Mouse (Mus musculus) MEL (cell line): ENCODE data around the gene C1s2. TPM values are rescaled to one million over a fixed set of nuclear protein-coding genes. Genes with fewer than 3 reads are reported as not detected.

ENCODE experiments used
- DNase-seq: peaks from one replicate; pipeline ENCODE4 v3.0.0; 2011; ENCODE audit warnings: low read depth, low spot score
- H3K27ac ChIP-seq: 2 replicates; pipeline ENCODE4 v1.5.1; 2012; ENCODE audit warnings: low read depth, mild to moderate bottlenecking, control low read depth, low read length, moderate library complexity; ENCODE audit not compliant: control insufficient read depth
- H3K27me3 ChIP-seq, 2 experiments: fragments of 150-350 bp in 1 of 2; sonication (generic) in 1 of 2; 2 replicates each; pipeline ENCODE4 v1.6.1; 2012; ENCODE audit warnings: low read length in 2 of 2, mild to moderate bottlenecking in 2 of 2, improper control_type of control experiment in 1 of 2, moderate library complexity in 1 of 2; ENCODE audit not compliant: insufficient read depth in 2 of 2, control insufficient read depth in 1 of 2
- H3K36me3 ChIP-seq, 2 experiments: 2 replicates each; pipeline ENCODE4 v1.6.1; 2012 to 2014; ENCODE audit warnings: low read length in 2 of 2, improper control_type of control experiment in 1 of 2, inconsistent platforms in 1 of 2, mild to moderate bottlenecking in 1 of 2; ENCODE audit not compliant: insufficient read depth in 2 of 2, control insufficient read depth in 1 of 2
- H3K4me1 ChIP-seq, 2 experiments: fragments of 150-350 bp in 1 of 2; sonication (generic) in 1 of 2; 2 replicates each; pipeline ENCODE4 v1.6.1; 2012; ENCODE audit warnings: low read length in 2 of 2, improper control_type of control experiment in 1 of 2, mild to moderate bottlenecking in 1 of 2; ENCODE audit not compliant: insufficient read depth in 2 of 2, control insufficient read depth in 1 of 2
- H3K4me3 ChIP-seq, 2 experiments: fragments of 150-350 bp in 1 of 2; sonication (generic) in 1 of 2; 2 replicates each; pipeline ENCODE4 v1.5.1; 2012; ENCODE audit warnings: low read depth in 2 of 2, low read length in 2 of 2, mild to moderate bottlenecking in 2 of 2, moderate library complexity in 2 of 2, control low read depth in 1 of 2, improper control_type of control experiment in 1 of 2; ENCODE audit not compliant: control insufficient read depth in 1 of 2, insufficient read depth in 1 of 2
- H3K79me2 ChIP-seq: 2 replicates; pipeline ENCODE4 v1.6.1; 2012; ENCODE audit warnings: mild to moderate bottlenecking, low read length, moderate library complexity; ENCODE audit not compliant: control insufficient read depth, poor library complexity, insufficient read depth
- H3K9ac ChIP-seq: 2 replicates; pipeline ENCODE4 v1.6.1; 2012; ENCODE audit warnings: low read depth, mild to moderate bottlenecking, control low read depth, low read length, moderate library complexity; ENCODE audit not compliant: control insufficient read depth, poor library complexity, severe bottlenecking
- H3K9me3 ChIP-seq: fragments of 150-350 bp; sonication (generic); replicated peaks from 2 replicates; pipeline ENCODE4 v1.6.1; 2012; ENCODE audit warnings: mild to moderate bottlenecking, low read length, improper control_type of control experiment, moderate library complexity; ENCODE audit not compliant: insufficient read depth
- E2F4 ChIP-seq: IDR thresholded peaks from 2 replicates; pipeline ENCODE4 v1.6.1; 2011; ENCODE audit warnings: low read depth, low read length, improper control_type of control experiment, borderline replicate concordance
- ELF1 ChIP-seq: IDR thresholded peaks from 2 replicates; pipeline ENCODE4 v1.6.1; 2014; ENCODE audit warnings: low read depth, mild to moderate bottlenecking, inconsistent platforms, low read length, improper control_type of control experiment, moderate library complexity
- GABPA ChIP-seq: IDR thresholded peaks from 2 replicates; pipeline ENCODE4 v1.6.1; 2012; ENCODE audit warnings: low read depth, mild to moderate bottlenecking, inconsistent platforms, low read length, improper control_type of control experiment, moderate library complexity
- GATA1 ChIP-seq: IDR thresholded peaks from 2 replicates; pipeline ENCODE4 v1.6.1; 2011; ENCODE audit warnings: low read depth, low read length, improper control_type of control experiment
- HCFC1 ChIP-seq: IDR thresholded peaks from 2 replicates; pipeline ENCODE4 v1.6.1; 2012; ENCODE audit warnings: low read depth, mild to moderate bottlenecking, inconsistent platforms, low read length, improper control_type of control experiment, moderate library complexity
- KAT2A ChIP-seq: conservative IDR thresholded peaks from 2 replicates; pipeline ENCODE4 v1.6.1; 2012; ENCODE audit warnings: low read depth, low read length, improper control_type of control experiment, inconsistent platforms
- MAFK ChIP-seq: IDR thresholded peaks from 2 replicates; pipeline ENCODE4 v1.6.1; 2011; ENCODE audit warnings: low read depth, mild to moderate bottlenecking, low read length, improper control_type of control experiment, borderline replicate concordance
- MAX ChIP-seq: IDR thresholded peaks from 2 replicates; pipeline ENCODE4 v1.6.1; 2011; ENCODE audit warnings: low read length, improper control_type of control experiment
- MAZ ChIP-seq: IDR thresholded peaks from 2 replicates; pipeline ENCODE4 v1.6.1; 2012; ENCODE audit warnings: low read depth, mild to moderate bottlenecking, inconsistent platforms, low read length, improper control_type of control experiment
- MEF2A ChIP-seq: IDR thresholded peaks from 2 replicates; pipeline ENCODE4 v1.6.1; 2014; ENCODE audit warnings: low read depth, mild to moderate bottlenecking, inconsistent platforms, low read length, improper control_type of control experiment; ENCODE audit not compliant: poor library complexity, insufficient replicate concordance, severe bottlenecking; ENCODE audit errors: extremely low read depth
- MYB ChIP-seq: IDR thresholded peaks from 2 replicates; pipeline ENCODE4 v1.6.1; 2011; ENCODE audit warnings: mild to moderate bottlenecking, low read depth, low read length, improper control_type of control experiment
- MYC ChIP-seq: IDR thresholded peaks from 2 replicates; pipeline ENCODE4 v1.6.1; 2011; ENCODE audit warnings: low read depth, mild to moderate bottlenecking, low read length, improper control_type of control experiment, moderate library complexity
- NELFE ChIP-seq: IDR thresholded peaks from 2 replicates; pipeline ENCODE4 v1.6.1; 2011; ENCODE audit warnings: low read depth, low read length, improper control_type of control experiment
- POLR2A ChIP-seq, 2 experiments: IDR thresholded peaks; 2 replicates each; pipeline ENCODE4 v1.6.1; 2011 to 2012; ENCODE audit warnings: low read length in 2 of 2, mild to moderate bottlenecking in 2 of 2, control low read depth in 1 of 2, improper control_type of control experiment in 1 of 2, low read depth in 1 of 2, moderate library complexity in 1 of 2; ENCODE audit not compliant: control insufficient read depth in 1 of 2, insufficient read depth in 1 of 2, poor library complexity in 1 of 2
- POLR2AphosphoS2 ChIP-seq: IDR thresholded peaks from 2 replicates; pipeline ENCODE4 v1.6.1; 2011; ENCODE audit warnings: low read length, improper control_type of control experiment
- POLR2AphosphoS5 ChIP-seq: IDR thresholded peaks from 2 replicates; pipeline ENCODE4 v1.6.1; 2012; ENCODE audit warnings: low read depth, borderline replicate concordance, mild to moderate bottlenecking, inconsistent platforms, low read length, moderate library complexity, mixed read lengths
- RAD21 ChIP-seq: IDR thresholded peaks from 2 replicates; pipeline ENCODE4 v1.6.1; 2011; ENCODE audit warnings: mild to moderate bottlenecking, low read depth, low read length, improper control_type of control experiment
- SIN3A ChIP-seq: IDR thresholded peaks from 2 replicates; pipeline ENCODE4 v1.6.1; 2012; ENCODE audit warnings: low read length, improper control_type of control experiment, inconsistent platforms
- TAL1 ChIP-seq: IDR thresholded peaks from 2 replicates; pipeline ENCODE4 v1.6.1; 2012; ENCODE audit warnings: mild to moderate bottlenecking, inconsistent platforms, low read length, moderate library complexity, mixed read lengths
- TCF12 ChIP-seq: IDR thresholded peaks from 2 replicates; pipeline ENCODE4 v1.6.1; 2014; ENCODE audit warnings: low read depth, mild to moderate bottlenecking, inconsistent platforms, low read length, improper control_type of control experiment, moderate library complexity
- UBTF ChIP-seq: IDR thresholded peaks from 2 replicates; pipeline ENCODE4 v1.6.1; 2012; ENCODE audit warnings: low read depth, mild to moderate bottlenecking, inconsistent platforms, low read length, improper control_type of control experiment, moderate library complexity, borderline replicate concordance; ENCODE audit not compliant: insufficient read depth
- USF2 ChIP-seq, 2 experiments: IDR thresholded peaks; 2 replicates each; pipeline ENCODE4 v1.6.1; 2011 to 2012; ENCODE audit warnings: improper control_type of control experiment in 2 of 2, low read length in 2 of 2, borderline replicate concordance in 1 of 2, inconsistent platforms in 1 of 2, low read depth in 1 of 2, mild to moderate bottlenecking in 1 of 2; ENCODE audit not compliant: insufficient read depth in 1 of 2
- ZKSCAN1 ChIP-seq: IDR thresholded peaks from 2 replicates; pipeline ENCODE4 v1.6.1; 2012; ENCODE audit warnings: low read depth, mild to moderate bottlenecking, inconsistent platforms, low read length, improper control_type of control experiment, moderate library complexity
- ZNF384 ChIP-seq: IDR thresholded peaks from 2 replicates; pipeline ENCODE4 v1.6.1; 2012; ENCODE audit warnings: low read depth, mild to moderate bottlenecking, inconsistent platforms, low read length, improper control_type of control experiment
- polyA plus RNA-seq, 2 experiments: library from polyadenylated mRNA; stranded (reverse) in 1 of 2; unstranded in 1 of 2; fragments of >175 nt in 1 of 2; fragments of >200 nt in 1 of 2; gene quantifications; 2 replicates each; pipeline versions ENCODE4 v1.2.1 to v1.2.4; 2012; ENCODE audit warnings: low replicate concordance in 2 of 2, low read depth in 1 of 2; ENCODE audit not compliant: insufficient read length in 2 of 2, insufficient read depth in 1 of 2, missing spikeins in 1 of 2
- total RNA-seq: library from RNA; depleted of rRNA; stranded (reverse); fragments of 300-350 nt; gene quantifications from 2 replicates; pipeline ENCODE4 v1.2.3, GENCODE M21; 2012

The C1s2 gene
- total and polyA plus RNA-seq, 3 experiments, result 0.12 to 0.25 TPM; not detected in 1

DNA sequence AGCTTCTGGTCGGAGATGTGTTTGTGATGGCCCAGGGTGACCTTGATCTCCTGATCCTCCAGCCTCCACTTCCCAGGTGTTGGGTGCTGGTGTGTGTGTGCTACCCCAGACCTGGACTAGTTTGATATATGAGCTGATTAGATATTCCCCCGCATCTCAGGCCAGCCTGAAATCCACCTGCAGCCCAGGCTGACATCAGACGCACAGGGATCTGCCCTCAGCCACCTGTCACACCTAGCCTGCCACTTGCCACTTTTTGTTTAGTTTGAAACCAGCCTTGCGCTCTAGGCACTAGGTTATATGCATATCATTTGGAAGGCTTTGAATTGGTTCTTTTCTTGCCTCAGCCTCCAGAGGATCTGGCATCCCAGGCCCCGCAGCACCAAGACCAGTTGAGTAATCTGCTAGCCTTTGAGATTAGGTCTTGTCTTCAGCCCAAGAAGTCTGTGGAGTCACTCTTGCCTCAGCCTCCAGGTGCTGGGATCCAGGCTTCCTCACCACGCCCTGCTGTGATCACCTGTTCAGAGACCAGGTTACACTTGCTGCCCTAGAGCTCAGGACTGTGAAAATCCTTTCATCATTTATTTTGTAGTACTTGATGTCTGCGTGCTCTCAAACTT, 34.5 kb upstream of the C1s2 start:
- no peaks in the 10 kb centered on the region for H3K9me3 ChIP-seq
- peaks cover 7 to 20% of the 10 kb centered on the region in 2 experiments for H3K4me1 ChIP-seq
- DNase-seq, result no peak
- H3K36me3 ChIP-seq, result peaks cover 13 to 39% of the 10 kb centered on the region in 2 experiments
- H3K79me2 ChIP-seq, result peaks cover 67% of the 10 kb centered on the region
- no peak overlapping the region for H3K27ac ChIP-seq
- no peak overlapping the region for H3K9ac ChIP-seq
- H3K27me3 ChIP-seq, result no peaks in the 10 kb centered on the region
- TF ChIP-seq MEF2A (no peak), ZKSCAN1 (no peak), SIN3A (no peak), GABPA (no peak), USF2 (IDR thresholded peaks at IDR 0.05; ENCODE audit: borderline replicate concordance in 1 of 2, insufficient read depth in 1 of 2, low read depth in 1 of 2, low read length in 2 of 2) (no peak), ZNF384 (no peak), UBTF (no peak), MAZ (no peak), MAX (no peak), HCFC1 (no peak), POLR2AphosphoS2 (no peak), NELFE (no peak), POLR2AphosphoS5 (no peak), MAFK (no peak), MYC (no peak), TAL1 (no peak), GATA1 (no peak), RAD21 (no peak)
- TF ChIP-seq, all 39 proteins: peak for 0
- no peak overlapping the region for H3K4me3 ChIP-seq

DNA sequence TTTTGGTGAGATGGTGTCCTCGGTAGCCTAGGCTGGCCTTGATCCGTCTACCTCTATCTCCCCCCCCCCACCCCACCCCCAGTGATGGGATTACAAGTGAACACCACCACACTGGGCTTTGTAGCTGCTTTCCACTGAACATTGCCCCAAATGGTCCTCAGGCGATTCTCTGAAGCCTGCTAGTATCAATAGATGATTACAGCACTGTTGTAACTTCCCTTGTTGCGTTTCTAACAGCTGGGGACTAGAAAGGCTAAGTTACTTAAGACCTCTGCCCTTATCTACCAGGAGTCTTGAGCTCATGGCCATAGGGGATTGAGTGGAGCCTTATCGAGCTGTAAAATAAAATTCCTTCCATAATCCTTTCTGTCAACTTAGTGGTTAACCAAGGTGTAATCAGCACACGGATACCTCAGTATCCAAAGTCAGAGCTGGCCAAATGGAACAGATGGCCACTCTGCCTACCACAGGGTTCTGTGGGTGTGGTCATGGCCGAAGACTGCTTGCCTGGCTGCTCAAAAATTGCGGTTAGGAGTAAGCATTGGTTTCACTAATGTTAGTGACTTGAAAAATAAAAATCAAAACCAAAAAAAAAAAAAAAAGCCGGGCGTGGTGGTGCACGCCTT, 33.5 kb upstream of the C1s2 start:
- no peak for DNase-seq
- Histone ChIP-seq H3K4me1 (peaks cover 10 to 28% of the 10 kb centered on the region in 2 experiments), H3K4me3 (no peak overlapping the region), H3K9me3 (no peaks in the 10 kb centered on the region), H3K79me2 (peaks cover 71% of the 10 kb centered on the region), H3K36me3 (peaks cover 10 to 46% of the 10 kb centered on the region in 2 experiments), H3K27me3 (no peaks in the 10 kb centered on the region), H3K9ac (no peak overlapping the region), H3K27ac (no peak overlapping the region)
- TF ChIP-seq KAT2A (no peak), ELF1 (no peak), POLR2A (IDR thresholded peaks at IDR 0.05; ENCODE audit: control insufficient read depth in 1 of 2, insufficient read depth in 1 of 2, low read depth in 1 of 2, low read length in 2 of 2, poor library complexity in 1 of 2) (no peak; a peak in 1 of 4 replicates), SIN3A (no peak), E2F4 (no peak), GABPA (no peak), RAD21 (no peak), TCF12 (no peak), TAL1 (no peak), MYB (no peak), GATA1 (no peak), MYC (no peak), MAFK (no peak)
